Mouse (Mus musculus) heart, adult 2 months (tissue): ENCODE data around the gene Stat6. TPM values are rescaled to one million over a fixed set of nuclear protein-coding genes. Genes with fewer than 3 reads are reported as not detected.

Experiments used
- DNase-seq, 2 experiments: peaks; one replicate each; pipeline ENCODE4 v3.0.0; 2021
- H3K27ac ChIP-seq: fragments of 200-600 bp; 2 replicates; pipeline ENCODE4 v1.8.1; 2022
- H3K27me3 ChIP-seq: fragments of 200-500 bp; 2 replicates; pipeline ENCODE4 v1.6.1; 2012; ENCODE audit warnings: mild to moderate bottlenecking, low read length, inconsistent platforms, mixed read lengths; ENCODE audit not compliant: control insufficient read depth, insufficient read depth
- H3K36me3 ChIP-seq: fragments of 200-500 bp; 2 replicates; pipeline ENCODE4 v1.6.1; 2012; ENCODE audit warnings: low read length, inconsistent platforms; ENCODE audit not compliant: control insufficient read depth, insufficient read depth
- H3K4me1 ChIP-seq: fragments of 200-500 bp; 2 replicates; pipeline ENCODE4 v1.6.1; 2011; ENCODE audit warnings: low read length; ENCODE audit not compliant: control insufficient read depth, insufficient read depth
- H3K4me3 ChIP-seq: fragments of 200-600 bp; 2 replicates; pipeline ENCODE4 v1.8.1; 2022
- H3K79me2 ChIP-seq: fragments of 200-500 bp; replicated peaks from 2 replicates; pipeline ENCODE4 v1.6.1; 2012; ENCODE audit warnings: mild to moderate bottlenecking, inconsistent platforms, low read length, moderate library complexity, mixed read lengths; ENCODE audit not compliant: control insufficient read depth, insufficient read depth
- H3K9ac ChIP-seq: fragments of 200-500 bp; 2 replicates; pipeline ENCODE4 v1.6.1; 2012; ENCODE audit warnings: low read depth, mild to moderate bottlenecking, control low read depth, inconsistent platforms, low read length, mixed read lengths
- CTCF ChIP-seq: fragments of 200-600 bp; IDR thresholded peaks from 2 replicates; pipeline ENCODE4 v1.8.1; 2022; ENCODE audit warnings: antibody characterized with exemption, mild to moderate bottlenecking, moderate library complexity
- EP300 ChIP-seq: fragments of 200-500 bp; IDR thresholded peaks from 2 replicates; pipeline ENCODE4 v1.6.1; 2011; ENCODE audit warnings: low read depth, low read length, control low read depth; ENCODE audit not compliant: insufficient read depth
- POLR2A ChIP-seq: fragments of 200-500 bp; IDR thresholded peaks from 2 replicates; pipeline ENCODE4 v1.6.1; 2011; ENCODE audit warnings: mild to moderate bottlenecking, low read depth, low read length, control low read depth; ENCODE audit not compliant: insufficient read depth
- WGBS: fragments of 180-500 bp; shearing (Covaris S2); methylation state at CpG from one replicate; pipeline ENCODE4 v1.1.7; 2018; 5-methylcytosine and 5-hydroxymethylcytosine counted together
- intact Hi-C: fragments of 180-260 bp; cut with DNase I; formaldehyde crosslinking; loops from one replicate; pipeline ENCODE4 v1.15.1; 2025
- polyA plus RNA-seq: library from polyadenylated mRNA; depleted of rRNA; stranded (reverse); fragments of >200 nt; gene quantifications from 2 replicates; pipeline ENCODE4 v1.2.3, GENCODE M21; 2012
- total RNA-seq, 2 experiments: library from RNA; stranded (reverse); gene quantifications; 2 replicates each; pipeline ENCODE4 v1.2.3; 2021

The Stat6 gene
- total and polyA plus RNA-seq, 3 experiments: 43.7 to 49.5 (median 43.9) TPM

- peak; percentile 82 to 87 for DNase-seq
- intact Hi-C loops: loop anchor here (2.0 to 5.0 kb wide), 4 partner anchors 45 to 115 kb away; partner anchors contain the start of genes Ndufa4l2 and Zbtb39
- WGBS: under 1% methylated on average over 13 of the region's 13 CpGs
These were observed 20.8 kb upstream of the Stat6 start for GRCm38 (mm10) chr10:127622057-127622392.

GRCm38 (mm10) chr10:127622661-127623060 lies 20.1 kb upstream of the Stat6 start:
- no peak for DNase-seq
- H3K79me2 ChIP-seq: no peaks in the 10 kb centered on the region
- intact Hi-C loops: loop anchor here (2.0 to 5.0 kb wide), 4 partner anchors 46 to 115 kb away; partner anchors contain the start of genes Ndufa4l2 and Zbtb39
- H3K27ac ChIP-seq: peak overlapping the region; percentile 98
- 66% methylated on average over 4 of the region's 4 CpGs for WGBS
- TF ChIP-seq EP300 (no peak), POLR2A (no peak), CTCF (no peak)
- H3K4me3 ChIP-seq: no peak overlapping the region
- no peaks in the 10 kb centered on the region for H3K36me3 ChIP-seq
- peaks cover 5% of the 10 kb centered on the region for H3K4me1 ChIP-seq
- no peak overlapping the region for H3K9ac ChIP-seq
- H3K27me3 ChIP-seq: no peaks in the 10 kb centered on the region

More at GRCm38 (mm10) chr10:127622057-127622392, 20.8 kb upstream of the Stat6 start:
- Histone ChIP-seq H3K36me3 (no peaks in the 10 kb centered on the region), H3K27ac (peak overlapping the region; percentile 98), H3K79me2 (no peaks in the 10 kb centered on the region), H3K4me3 (peak overlapping the region; percentile 66), H3K27me3 (no peaks in the 10 kb centered on the region), H3K4me1 (peaks cover 7% of the 10 kb centered on the region), H3K9ac (peak overlapping the region; percentile 67)
- TF ChIP-seq EP300 (0 out of 2 replicates have a peak, but pooled peaks have one; percentile 7), CTCF (peak; percentile 80), POLR2A (no peak; the same call in 1 of the 2 replicates)

- DNase-seq: no peak
- no peak overlapping the region for H3K9ac ChIP-seq
- H3K4me1 ChIP-seq: peaks cover 3% of the 10 kb centered on the region
- H3K27ac ChIP-seq: no peak overlapping the region; the same call in 1 of the 2 replicates
- no peaks in the 10 kb centered on the region for H3K36me3 ChIP-seq
- H3K79me2 ChIP-seq: no peaks in the 10 kb centered on the region
- TF ChIP-seq EP300 (no peak), CTCF (peak; percentile 44), POLR2A (no peak)
- H3K27me3 ChIP-seq: no peaks in the 10 kb centered on the region
- intact Hi-C loops: loop anchor here (2.0 to 5.0 kb wide), 4 partner anchors 47 to 114 kb away; partner anchors contain the start of genes Ndufa4l2 and Zbtb39
- 96% methylated on average over 6 of the region's 6 CpGs for WGBS
- H3K4me3 ChIP-seq: no peak overlapping the region
These were observed 19.2 kb upstream of the Stat6 start for GRCm38 (mm10) chr10:127623439-127624216.

- 84% methylated on average over 3 of the region's 3 CpGs for WGBS
- intact Hi-C loops: no loop called here
These were observed 16.4 kb upstream of the Stat6 start for GRCm38 (mm10) chr10:127626433-127626832.

GRCm38 (mm10) chr10:127631261-127632214 lies 11.2 kb upstream of the Stat6 start:
- Histone ChIP-seq H3K9ac (no peak overlapping the region), H3K27me3 (no peaks in the 10 kb centered on the region), H3K4me1 (peaks cover 5% of the 10 kb centered on the region), H3K79me2 (no peaks in the 10 kb centered on the region), H3K36me3 (no peaks in the 10 kb centered on the region), H3K4me3 (no peak overlapping the region), H3K27ac (peak overlapping the region; percentile 44)
- 0 out of 2 replicates have a peak, but pooled peaks have one; percentile 14 for TF ChIP-seq POLR2A
- no peak for TF ChIP-seq CTCF
- no peak for TF ChIP-seq EP300
- DNase-seq: peak; percentile 67 to 77
- 54% methylated on average over 10 of the region's 10 CpGs for WGBS
- intact Hi-C loops: no loop called here

More at GRCm38 (mm10) chr10:127626433-127626832, 16.4 kb upstream of the Stat6 start:
- Histone ChIP-seq H3K27ac (no peak overlapping the region), H3K27me3 (no peaks in the 10 kb centered on the region), H3K79me2 (no peaks in the 10 kb centered on the region), H3K36me3 (no peaks in the 10 kb centered on the region), H3K4me3 (no peak overlapping the region), H3K9ac (no peak overlapping the region), H3K4me1 (peaks cover 3% of the 10 kb centered on the region)
- DNase-seq: no peak
- no peak for TF ChIP-seq POLR2A
- TF ChIP-seq CTCF: peak; percentile 77
